Mouse (Mus musculus) frontal cortex, postnatal 10 days (tissue): ENCODE results near the gene Defa36.
"Not testable (repeated sequence)": the region's sequence is repeated elsewhere in the genome, so short reads cannot be mapped to it uniquely, and the experiment has no call there.

ENCODE experiments used
- DNase-seq, 2 experiments: peaks; one replicate each; pipeline ENCODE4 v3.0.0; 2022; ENCODE audit warnings: low spot score in 2 of 2, mixed read lengths in 1 of 2

Defa36 gene

DNA sequence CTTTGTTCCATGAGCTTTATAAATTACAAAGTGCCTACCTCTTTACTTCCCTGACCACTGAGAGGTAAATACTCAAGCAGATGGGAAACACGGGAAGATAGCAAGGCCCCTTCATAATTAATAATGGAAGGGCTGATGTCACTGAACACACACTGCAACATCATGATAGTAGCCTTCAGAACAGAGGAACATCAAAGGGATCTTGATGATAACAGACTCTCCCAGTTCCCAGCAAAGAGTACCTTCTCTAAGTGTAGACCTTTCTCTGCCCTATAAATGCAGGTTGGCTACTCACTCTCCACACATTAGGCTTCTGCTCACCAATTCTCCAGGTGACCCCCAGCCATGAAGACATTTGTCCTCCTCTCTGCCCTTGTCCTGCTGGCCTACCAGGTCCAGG, at the start of gene Defa36:
Gene Defa36 (plus strand): TSS at position 301 of the 400 bp plus-strand sequence.
- DNase-seq: not testable (repeated sequence)

DNA sequence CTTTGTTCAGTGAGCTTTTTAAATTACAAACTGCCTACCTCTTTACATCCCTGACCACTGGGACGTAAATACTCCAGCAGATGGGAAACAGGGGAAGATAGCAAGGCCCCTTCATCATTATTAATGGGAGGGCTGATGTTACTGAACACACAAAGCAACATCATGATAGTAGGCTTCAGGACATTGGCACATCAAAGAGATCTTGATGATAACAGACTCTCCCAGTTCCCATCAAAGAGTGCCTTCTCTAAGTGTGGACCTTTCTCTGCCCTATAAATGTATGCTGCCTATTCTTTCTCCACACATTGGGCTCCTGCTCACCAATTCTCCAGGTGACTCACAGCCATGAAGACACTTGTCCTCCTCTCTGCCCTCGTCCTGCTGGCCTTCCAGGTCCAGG, 49.0 kb upstream of the Defa36 start, which contains the start of gene Defa2:
Gene Defa2 (plus strand): TSS at position 301 of the 400 bp plus-strand sequence.
- DNase-seq: not testable (repeated sequence)

DNA sequence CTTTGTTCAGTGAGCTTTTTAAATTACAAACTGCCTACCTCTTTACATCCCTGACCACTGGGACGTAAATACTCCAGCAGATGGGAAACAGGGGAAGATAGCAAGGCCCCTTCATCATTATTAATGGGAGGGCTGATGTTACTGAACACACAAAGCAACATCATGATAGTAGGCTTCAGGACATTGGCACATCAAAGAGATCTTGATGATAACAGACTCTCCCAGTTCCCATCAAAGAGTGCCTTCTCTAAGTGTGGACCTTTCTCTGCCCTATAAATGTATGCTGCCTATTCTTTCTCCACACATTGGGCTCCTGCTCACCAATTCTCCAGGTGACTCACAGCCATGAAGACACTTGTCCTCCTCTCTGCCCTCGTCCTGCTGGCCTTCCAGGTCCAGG, 35.7 kb upstream of the Defa36 start, which contains the start of gene Defa33:
Gene Defa33 (plus strand): TSS at position 301 of the 400 bp plus-strand sequence.
- DNase-seq: not testable (repeated sequence)

DNA sequence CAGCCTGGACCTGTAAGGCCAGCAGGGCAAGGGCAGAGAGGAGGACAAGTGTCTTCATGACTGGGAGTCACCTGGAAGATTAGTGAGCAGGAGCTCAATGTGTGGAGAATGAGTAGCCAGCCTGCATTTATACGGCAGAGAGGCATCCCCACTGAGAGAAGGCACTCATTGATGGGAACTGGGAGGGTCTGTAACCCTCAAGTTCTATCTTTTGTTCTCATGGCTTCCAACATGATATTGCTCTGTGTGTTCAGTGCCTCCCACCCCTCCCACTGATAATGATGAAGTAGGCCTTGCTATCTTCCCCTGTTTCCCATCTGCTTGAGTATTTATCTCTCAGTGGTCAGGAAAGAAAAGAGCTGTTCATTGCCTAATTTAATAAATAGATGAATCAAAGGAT, 29.2 kb downstream of the Defa36 start, which contains the start of gene Gm7849:
Gene Gm7849 (minus strand): TSS at position 101 of the 400 bp plus-strand sequence.
- DNase-seq: not testable (repeated sequence)
